Mouse (Mus musculus): ENCODE results near the gene Bbox1. TPM values are rescaled to one million over a fixed set of nuclear protein-coding genes. Genes with fewer than 3 reads are reported as not detected.

The Bbox1 gene
- polyA plus RNA-seq (2015; fragmentation: Nextera tagmentation; extraction: Ambion mirVana): 0.55 and 0.57 TPM in 2 replicates

DNA sequence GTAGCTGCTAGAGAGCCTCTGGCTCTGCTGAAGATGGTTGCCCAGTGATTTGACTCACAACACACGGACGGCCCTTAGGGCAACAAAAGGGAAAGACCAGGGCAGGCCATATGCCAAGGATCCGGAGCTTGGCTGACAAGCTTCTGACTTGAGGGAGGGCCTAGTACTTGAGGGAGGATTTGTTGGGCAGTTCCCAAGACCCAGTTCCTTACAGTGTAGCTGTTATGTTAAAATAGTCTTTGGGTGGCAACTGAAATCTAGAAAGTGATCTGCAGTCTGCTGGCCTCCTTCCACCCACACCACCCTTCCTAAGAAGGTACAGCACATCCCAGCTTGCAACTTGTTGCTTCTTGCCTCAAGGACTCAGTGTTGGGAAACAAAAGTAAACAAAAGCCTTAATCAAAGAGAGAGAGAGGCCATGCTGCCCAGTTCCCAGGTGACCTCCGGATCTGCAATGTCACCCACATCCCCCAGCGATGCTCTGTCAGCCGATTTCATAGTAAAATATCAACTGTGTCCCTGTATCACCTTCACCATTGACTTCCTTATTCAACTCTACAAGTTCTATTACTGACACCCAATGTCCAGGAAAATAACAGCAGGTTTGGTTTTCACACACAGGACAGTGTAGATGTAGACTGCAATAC is at the start of gene Bbox1:
Gene Bbox1 (minus strand): TSS at position 52 of the 647 bp plus-strand sequence.

DNA sequence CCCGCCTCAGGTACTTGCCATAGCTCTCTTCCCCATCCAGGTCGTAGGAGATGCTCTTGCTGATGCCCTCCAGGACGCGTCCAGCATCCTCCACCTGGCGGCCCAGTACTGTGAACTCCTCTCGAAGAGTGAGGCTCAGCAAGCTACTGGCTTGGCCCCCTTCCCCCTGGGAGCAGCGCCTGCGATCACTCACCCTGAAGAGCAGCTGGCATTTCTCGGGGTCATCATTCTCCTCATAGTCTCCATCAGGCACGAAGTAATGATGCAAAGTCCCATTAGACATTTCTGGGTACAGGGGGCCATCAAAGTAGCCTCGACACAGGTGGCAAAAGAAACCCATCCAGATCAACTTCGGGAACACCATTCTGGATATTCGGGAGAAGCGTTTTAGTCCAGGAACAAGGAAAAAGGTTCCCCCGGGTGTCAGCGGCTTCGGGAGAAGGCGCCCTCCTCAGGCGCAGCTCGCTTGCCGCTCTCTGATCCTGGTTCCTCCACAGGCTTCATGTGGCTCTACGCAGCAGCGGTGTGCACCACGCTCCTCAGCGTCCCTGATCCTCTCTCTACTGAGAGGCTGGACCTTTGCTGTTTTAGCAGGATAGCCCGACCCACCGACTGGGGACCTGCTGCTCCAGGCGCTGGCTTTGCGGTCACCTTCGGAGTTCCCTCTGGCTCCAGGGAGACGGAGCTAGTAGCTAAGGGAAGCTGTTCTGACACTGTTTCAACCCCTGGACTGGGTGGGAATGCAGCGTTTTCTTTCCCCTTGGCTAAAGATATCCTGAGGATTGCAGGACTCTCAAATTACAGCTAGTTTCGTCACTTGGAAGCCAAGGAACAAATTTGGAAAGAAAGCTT is 48.3 kb upstream of the Bbox1 start, which contains the start of gene Fibin:
Gene Fibin (minus strand): TSS at position 752 of the 852 bp plus-strand sequence.

Other genes with a start within 250 kb of the Bbox1 start
- 22.5 and 42.4 TPM in 2 replicates for gene Fibin, start 48.6 kb upstream of the Bbox1 start, polyA plus RNA-seq (2015; fragmentation: Nextera tagmentation; extraction: Ambion mirVana)